In genomic region chr17:46704887-46705835, GRCm38 (mm10) we compare ENCODE assay signal across 8 mouse cellular contexts. TPM values are rescaled to one million over a fixed set of nuclear protein-coding genes. Genes with fewer than 3 reads are reported as not detected.
DNase-seq lines count a peak whose midpoint lies in the region; ATAC-seq lines count a peak whose summit lies in the region.

TSS of gene Ppp2r5d (minus strand) at chr17:46705111.

- intact Hi-C loops in gastrocnemius, postnatal 14 days (cut with DNase I; ENCODE audit: low total_unique reads): no loop called here
- intact Hi-C loops in left cerebral cortex, postnatal 10 days (cut with DNase I): no loop called here

- peak; percentile 97 to 99 for DNase-seq in adrenal gland, adult (ENCODE audit: inconsistent age in 2 of 2, low spot score in 1 of 2)
- DNase-seq in embryo, embryonic 10.5 days (ENCODE audit: low spot score): peak; percentile 99
- DNase-seq in gastrocnemius, postnatal 14 days: peak; percentile 95
- peak; percentile 96 to 98 for DNase-seq in left cerebral cortex, postnatal 10 days (ENCODE audit: extremely low spot score in 1 of 2, low spot score in 2 of 2)
- peak; percentile 95 for DNase-seq in right cerebral cortex, postnatal 25 days
- peak; percentile 95 for DNase-seq in urinary bladder, postnatal 4 days (ENCODE audit: low spot score in 2 of 2)

- peak; percentile 99 for ATAC-seq in inflammation-experienced regulatory T-cells, adult 6 months
- ATAC-seq in megakaryocyte-erythroid progenitor cell, adult 5-6 weeks (replicated peaks; ENCODE audit: low FRiP score, low TSS enrichment, poor library complexity, severe bottlenecking): peak; percentile 97

RNA-seq across cellular contexts. Expression of gene Ppp2r5d, which starts in this region (rescaled TPM):
- 10 to 100 TPM; 26.9 to 29.1 TPM for total RNA-seq in gastrocnemius, postnatal 14 days (2021)
- 10 to 100 TPM; 23.2 to 25.5 (median 23.5) TPM for polyA plus RNA-seq in inflammation-experienced regulatory T-cells, adult 6 months (2017; shearing (Covaris generic))
- 10 to 100 TPM; 96.4 to 98.5 TPM for total RNA-seq in left cerebral cortex, postnatal 10 days (2021)
- total RNA-seq in megakaryocyte-erythroid progenitor cell, adult 5-6 weeks (2014; fragmentation: Nextera tagmentation): 41.3 and 52.0 TPM in 2 replicates
- total RNA-seq in megakaryocyte-erythroid progenitor cell, adult 5-6 weeks (2017): 35.9 and 57.2 TPM in 2 replicates

Comparison
In these comparisons a context has a peak if more than half of its experiments do, and no peak if none do; other contexts are left out.
1. Peak in every context shown above with its lines: DNase-seq and ATAC-seq.